Mouse (Mus musculus) MN1 (cell line): Measurements from ENCODE around the gene Slc29a2.

Experiments
- DNase-seq: peaks from one replicate; pipeline ENCODE4 v3.0.0-alpha.2; 2016; ENCODE audit warnings: low spot score

Gene Slc29a2

GRCm38 (mm10) chr19:5058801-5059771 lies 35.4 kb downstream of the Slc29a2 start:
- peak; percentile 56 for DNase-seq

DNA sequence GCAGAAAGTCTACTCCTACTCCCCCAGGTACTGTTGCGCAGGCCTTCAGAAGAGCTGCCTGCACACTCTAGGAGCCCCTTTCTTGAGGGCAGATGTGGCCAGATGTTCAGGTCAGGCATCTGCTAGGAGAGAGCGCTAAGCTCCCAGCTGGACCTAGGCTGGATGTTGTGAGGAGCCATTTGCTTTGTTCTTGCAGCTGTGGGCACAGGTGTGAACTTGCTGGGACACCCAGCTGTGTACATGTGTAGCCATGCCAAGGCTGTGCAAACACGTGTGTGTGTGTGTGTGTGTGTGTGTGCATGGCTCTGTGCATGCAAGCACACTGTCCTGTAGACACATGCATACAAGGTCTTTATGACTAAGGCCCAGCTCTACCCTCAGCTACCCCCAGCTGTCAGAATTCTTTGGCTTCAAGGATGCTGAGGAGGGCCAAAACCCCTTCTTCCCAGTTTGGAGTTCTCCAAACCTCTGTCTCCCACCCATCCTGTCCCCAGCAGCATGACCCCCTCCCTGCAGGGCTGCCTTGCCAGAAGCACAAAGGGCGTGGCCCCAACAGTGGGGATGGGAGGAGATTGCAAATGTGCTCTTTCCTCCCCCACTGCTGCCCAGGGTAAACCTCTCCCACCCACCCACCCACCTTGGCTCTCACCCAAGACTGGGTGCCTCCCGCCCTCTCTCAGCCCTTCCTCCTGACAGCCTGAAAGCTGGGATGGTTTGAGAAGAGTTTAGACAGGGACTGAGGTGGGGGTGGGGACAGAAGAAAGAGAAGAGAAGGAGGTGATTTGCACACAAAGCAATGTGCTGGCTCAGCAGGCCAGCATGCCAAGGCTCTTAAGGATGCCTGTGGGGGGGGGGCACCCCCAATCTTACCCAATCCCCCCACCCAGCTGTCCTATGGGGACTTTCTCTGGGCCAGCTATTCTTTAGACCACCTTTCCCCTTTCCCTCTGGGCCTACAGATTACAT lies 37.0 kb downstream of the Slc29a2 start:
- peak; percentile 44 for DNase-seq

GRCm38 (mm10) chr19:5062041-5062440 lies 38.4 kb downstream of the Slc29a2 start:
- DNase-seq: no peak

DNA sequence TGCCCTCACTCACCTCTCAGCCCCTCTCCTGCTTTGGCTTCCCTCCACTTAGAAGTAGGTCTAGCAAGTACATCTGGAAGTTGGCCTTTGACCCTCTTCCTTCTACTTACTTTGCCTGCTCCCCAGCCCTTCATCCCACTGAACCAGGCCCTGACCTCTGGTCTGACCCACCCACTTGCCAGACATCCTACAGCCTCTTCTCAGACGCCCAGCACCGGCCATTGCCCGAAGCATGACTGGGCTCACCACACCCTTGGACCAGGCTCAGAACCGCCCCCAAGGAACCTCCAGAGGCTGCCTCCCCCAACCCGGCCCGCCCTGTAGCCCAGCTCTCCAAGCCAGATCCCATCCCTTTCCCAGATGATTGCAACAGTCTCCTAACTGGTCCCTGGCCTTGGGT lies 38.8 kb downstream of the Slc29a2 start:
- DNase-seq: no peak

DNA sequence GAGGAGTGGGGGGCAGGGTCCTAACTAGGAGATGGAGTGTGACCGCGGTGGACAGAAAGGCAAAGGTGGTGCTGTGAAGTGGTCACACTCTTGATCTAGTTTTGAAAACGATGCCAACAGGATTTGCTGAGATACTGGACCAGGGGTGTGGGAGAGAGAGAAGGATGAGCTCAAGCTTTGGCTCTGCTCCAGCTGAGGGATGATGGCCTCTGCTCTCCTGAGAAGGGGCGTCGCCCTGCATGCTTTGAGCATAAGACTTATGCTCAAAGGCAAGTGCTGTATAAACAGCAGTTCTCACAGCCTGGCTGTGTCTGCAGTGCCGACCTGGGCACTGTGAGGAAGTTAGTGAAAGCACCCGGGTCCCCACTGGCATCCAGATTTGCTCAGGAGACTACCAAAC lies 41.4 kb downstream of the Slc29a2 start:
- peak; percentile 82 for DNase-seq

DNA sequence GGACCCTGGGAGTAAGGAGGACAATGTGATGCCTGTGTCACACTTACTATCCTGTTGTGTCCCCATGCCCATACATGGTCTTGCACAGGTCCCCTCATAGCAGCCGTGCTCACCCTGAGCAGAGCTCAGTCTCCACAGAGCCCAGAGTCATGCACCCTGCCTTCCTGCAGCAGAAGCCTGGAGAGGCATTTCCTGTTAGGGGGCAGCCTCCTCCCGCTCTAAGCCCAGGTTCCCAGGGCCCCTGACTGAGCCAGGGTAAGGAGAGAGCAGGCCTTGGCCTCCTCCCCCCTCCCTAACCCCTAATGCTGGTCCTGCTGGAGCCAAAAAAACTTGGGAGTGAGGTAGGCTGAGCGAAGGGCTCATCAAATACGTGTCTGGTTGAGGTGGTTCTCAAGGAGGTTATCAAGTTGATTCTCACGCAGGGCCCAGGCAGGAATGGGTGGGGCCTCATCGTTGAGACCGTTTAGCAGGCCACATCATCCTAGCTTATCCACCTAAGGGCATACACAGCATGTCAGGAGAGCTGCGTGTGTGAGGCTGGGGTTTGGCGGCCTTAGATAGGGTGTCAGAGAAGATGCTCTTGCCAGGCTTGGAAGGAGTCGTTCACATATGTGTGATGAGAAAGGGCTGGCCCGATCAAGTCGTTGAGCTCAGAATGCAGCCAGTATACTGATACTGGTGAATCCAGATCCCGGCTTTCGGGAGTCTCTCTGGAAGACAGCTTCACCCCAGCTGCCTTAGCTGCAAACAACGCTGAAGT lies 43.6 kb downstream of the Slc29a2 start:
- peak; percentile 61 for DNase-seq

DNA sequence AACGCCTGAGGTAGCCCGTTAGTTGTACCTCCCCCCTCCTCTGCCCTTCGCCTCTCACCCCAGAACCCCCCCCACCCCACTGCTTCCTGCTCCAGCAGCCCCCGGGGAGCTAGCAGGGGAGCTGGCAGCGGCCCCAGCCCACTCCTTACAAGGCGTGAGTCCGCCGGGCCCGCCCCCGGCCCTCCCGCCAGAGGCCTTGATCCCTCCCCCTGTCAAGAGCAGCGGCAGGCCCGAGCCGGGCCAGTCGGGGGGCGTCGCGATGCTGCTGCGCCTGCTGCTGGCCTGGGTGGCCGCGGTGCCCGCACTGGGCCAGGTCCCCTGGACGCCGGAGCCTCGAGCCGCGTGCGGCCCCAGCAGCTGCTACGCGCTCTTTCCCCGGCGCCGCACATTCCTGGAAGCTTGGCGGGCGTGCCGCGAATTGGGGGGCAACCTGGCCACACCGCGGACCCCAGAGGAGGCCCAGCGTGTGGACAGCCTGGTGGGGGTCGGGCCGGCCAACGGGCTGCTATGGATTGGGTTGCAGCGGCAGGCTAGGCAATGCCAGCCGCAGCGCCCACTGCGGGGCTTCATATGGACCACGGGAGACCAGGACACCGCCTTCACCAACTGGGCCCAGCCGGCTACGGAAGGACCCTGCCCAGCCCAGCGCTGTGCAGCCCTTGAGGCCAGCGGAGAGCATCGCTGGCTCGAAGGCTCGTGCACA lies 44.4 kb downstream of the Slc29a2 start, which contains the start of gene Cd248:
Cd248 (plus strand) TSS at position 212 of the 703 bp plus-strand sequence.
- DNase-seq: peak; percentile 74

GRCm38 (mm10) chr19:5068570-5069234 lies 45.0 kb downstream of the Slc29a2 start:
- DNase-seq: peak; percentile 62

DNA sequence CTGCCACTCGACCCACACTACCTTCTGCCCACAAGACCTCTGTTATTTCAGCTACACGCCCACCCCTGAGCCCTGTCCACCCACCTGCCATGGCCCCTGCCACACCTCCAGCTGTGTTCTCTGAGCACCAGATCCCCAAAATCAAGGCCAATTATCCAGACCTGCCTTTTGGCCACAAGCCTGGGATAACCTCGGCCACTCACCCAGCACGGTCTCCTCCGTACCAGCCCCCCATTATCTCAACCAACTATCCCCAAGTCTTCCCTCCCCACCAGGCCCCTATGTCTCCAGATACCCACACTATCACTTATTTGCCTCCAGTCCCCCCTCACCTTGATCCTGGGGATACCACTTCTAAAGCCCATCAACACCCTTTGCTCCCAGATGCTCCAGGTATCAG lies 45.8 kb downstream of the Slc29a2 start:
- no peak for DNase-seq

DNA sequence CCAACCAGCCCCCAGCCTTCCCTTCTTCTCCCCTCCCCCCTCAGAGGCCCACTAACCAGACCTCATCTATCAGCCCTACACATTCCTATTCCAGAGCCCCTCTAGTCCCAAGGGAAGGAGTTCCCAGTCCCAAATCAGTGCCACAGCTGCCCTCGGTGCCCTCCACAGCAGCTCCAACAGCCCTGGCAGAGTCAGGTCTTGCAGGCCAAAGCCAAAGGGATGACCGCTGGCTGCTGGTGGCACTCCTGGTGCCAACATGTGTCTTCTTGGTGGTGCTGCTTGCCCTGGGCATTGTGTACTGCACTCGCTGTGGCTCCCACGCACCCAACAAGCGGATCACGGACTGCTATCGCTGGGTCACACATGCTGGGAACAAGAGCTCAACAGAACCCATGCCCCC lies 46.3 kb downstream of the Slc29a2 start:
- no peak for DNase-seq

GRCm38 (mm10) chr19:5071077-5071476 lies 47.4 kb downstream of the Slc29a2 start:
- no peak for DNase-seq

- peak; percentile 91 for DNase-seq
Observed at GRCm38 (mm10) chr19:5071545-5072369, 48.1 kb downstream of the Slc29a2 start.

DNA sequence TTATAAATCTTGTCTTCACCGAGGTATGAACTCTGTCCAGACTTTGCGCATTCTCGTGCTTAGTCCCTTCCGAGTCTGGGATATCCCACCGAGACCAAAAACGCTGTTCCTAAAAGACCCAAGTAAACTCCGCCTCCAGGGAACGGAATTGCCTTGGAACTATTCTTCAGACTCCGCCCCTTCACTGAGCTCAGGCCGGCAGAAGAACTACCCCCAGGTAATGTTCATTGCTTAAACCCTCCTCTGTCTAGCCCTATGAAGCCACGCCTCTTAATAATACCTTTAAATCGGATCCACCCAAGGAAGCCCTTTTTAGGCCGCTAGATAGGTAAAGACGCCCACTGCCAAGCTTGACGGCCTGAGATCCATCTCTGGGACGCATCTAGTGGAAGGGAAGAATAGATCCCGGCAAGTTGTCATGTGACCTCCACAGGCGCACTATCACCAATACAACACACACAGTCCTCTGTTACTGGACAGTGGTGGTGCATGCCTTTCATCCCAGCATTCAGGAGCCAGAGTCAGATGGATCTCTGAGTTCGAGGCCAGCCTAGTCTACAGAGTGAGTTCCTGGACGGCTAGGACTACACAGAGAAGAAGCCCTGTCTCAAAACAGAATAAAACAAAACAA lies 48.8 kb downstream of the Slc29a2 start:
- peak; percentile 81 for DNase-seq

DNA sequence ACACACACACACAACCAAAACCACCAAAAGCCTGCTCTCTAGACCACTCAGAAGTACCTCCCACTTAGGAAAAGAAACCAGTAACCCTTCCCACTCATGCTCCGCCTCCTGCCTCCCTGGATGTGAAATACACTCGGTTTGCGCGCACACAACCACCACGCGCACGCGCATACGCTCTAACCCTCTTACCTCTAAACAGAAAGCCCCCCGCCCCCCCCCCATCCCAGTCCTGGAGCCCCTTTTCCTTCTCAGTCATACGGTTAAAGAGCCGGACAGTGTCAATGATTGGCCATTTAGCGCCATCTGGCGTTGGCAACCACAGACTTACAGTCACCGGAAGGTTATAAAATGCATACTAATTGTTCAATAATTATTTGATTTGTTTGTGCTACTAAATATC lies 49.4 kb downstream of the Slc29a2 start:
- peak; percentile 77 for DNase-seq

- no peak for DNase-seq
Observed at GRCm38 (mm10) chr19:5073518-5073917, 49.9 kb downstream of the Slc29a2 start.

GRCm38 (mm10) chr19:5079279-5079678 lies 55.6 kb downstream of the Slc29a2 start:
- DNase-seq: no peak
